Mouse (Mus musculus) megakaryocyte, embryonic 14.5 days (primary cell): ENCODE data around the gene Gm8094.
"Not testable (repeated sequence)": the region's sequence is repeated elsewhere in the genome, so short reads cannot be mapped to it uniquely, and the experiment has no call there.

ENCODE experiments used
- FLI1 ChIP-seq: IDR thresholded peaks from 2 replicates; pipeline ENCODE4 v1.6.1; 2012; ENCODE audit warnings: low read length, inconsistent platforms, mixed read lengths
- GATA1 ChIP-seq: IDR thresholded peaks from 3 replicates; pipeline ENCODE4 v1.6.1; 2012; ENCODE audit warnings: mixed read lengths, low read length, inconsistent platforms, borderline replicate concordance

DNA sequence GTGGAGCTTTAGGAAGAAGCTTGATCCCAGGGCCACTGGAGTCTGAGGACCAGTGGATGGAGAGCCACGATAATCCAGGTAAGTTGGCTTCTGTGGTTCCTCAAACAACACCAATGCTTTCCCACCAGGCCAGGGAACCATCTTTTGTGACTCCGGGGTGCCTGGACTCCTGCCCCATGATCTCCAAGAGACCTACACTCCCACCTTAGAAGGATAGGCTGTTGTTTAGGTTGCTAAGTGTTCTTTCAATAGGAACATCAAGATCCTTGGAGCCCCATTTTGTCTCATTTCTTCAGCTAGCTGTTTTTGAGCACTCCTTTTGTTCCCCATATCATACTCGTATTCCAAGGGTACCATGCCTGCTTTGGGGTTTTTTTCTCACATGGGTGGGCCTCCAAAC, 18.4 kb downstream of the Gm8094 start:
- not testable (repeated sequence) for TF ChIP-seq GATA1, FLI1
